Mouse (Mus musculus) left cerebral cortex, adult 18-20 months (tissue): ENCODE measurements around the gene Fmnl1. TPM values are rescaled to one million over a fixed set of nuclear protein-coding genes. Genes with fewer than 3 reads are reported as not detected.

ENCODE experiments used
- DNase-seq, 2 experiments: peaks; one replicate each; pipeline ENCODE4 v3.0.0; 2021 to 2022; ENCODE audit warnings: low spot score in 2 of 2, mixed read lengths in 1 of 2
- total RNA-seq, 2 experiments: library from RNA; stranded (reverse); gene quantifications; 2 replicates each; pipeline ENCODE4 v1.2.3; 2021

The Fmnl1 gene
- total RNA-seq, 2 experiments from 2014 or later, result 169 to 206 TPM

DNA sequence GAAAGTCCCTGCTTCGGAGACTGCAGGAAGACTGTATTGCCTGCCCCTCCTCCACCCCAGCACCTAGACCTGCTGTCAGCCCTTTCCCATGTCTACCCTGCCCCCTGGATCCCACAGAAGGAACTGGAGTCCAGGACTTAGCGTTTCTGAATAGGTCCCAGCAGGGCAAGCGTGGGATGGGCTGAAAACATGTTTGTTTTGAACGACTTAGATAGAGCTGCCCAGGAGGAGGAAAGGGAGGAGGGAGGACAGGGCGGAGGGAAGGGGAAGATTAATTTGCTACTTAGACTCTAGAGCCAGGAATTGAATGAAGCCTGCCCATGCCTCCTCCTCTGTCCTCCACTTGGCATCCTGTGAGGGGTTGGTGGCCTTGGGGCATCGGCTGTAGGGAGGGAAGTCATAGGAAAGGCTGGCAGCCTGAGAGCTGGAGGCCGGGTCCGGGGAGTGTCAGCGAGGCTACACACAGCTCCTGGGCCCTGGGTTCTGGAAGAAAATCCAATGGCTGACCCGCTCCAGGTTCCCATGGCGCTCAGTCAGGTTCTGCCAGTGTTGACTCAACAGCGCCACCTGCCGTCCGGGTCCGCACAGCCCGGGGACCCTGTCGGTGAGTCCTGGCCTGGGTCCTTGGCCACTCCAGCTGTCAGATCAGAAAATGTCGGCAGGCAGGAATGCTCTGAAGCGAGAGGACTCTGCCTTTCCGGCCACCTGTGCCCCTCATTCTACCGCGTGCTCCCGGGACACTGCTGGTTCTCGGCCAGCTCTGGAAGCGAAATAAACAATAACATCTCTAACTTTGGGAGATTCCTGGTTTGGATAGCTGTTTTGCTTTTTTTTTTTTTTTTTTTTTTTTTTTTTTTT lies 12.1 kb upstream of the Fmnl1 start:
- peak; percentile 95 to 96 for DNase-seq

- no peak for DNase-seq
Observed at GRCm38 (mm10) chr11:103160738-103161137, 10.2 kb upstream of the Fmnl1 start.

DNA sequence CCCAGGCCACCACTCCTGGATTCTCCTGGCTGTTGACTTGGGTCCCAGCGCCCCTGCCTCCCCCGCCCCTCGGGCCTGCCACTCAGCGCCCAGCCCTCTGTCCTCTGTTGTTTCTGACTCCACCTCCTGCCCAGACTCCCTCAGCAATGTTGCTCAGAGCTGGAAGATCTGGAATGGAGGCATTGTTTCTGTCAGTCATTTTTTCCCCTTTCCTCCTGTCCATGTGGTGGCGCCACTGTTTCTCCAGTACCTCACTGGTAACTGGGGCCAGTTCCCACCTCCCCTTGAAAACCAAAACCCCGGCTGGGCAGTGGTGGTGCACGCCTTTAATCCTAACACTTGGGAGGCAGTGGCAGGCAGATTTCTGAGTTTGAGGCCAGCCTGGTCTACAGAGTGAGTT lies 9.5 kb upstream of the Fmnl1 start:
- DNase-seq, result no peak

DNA sequence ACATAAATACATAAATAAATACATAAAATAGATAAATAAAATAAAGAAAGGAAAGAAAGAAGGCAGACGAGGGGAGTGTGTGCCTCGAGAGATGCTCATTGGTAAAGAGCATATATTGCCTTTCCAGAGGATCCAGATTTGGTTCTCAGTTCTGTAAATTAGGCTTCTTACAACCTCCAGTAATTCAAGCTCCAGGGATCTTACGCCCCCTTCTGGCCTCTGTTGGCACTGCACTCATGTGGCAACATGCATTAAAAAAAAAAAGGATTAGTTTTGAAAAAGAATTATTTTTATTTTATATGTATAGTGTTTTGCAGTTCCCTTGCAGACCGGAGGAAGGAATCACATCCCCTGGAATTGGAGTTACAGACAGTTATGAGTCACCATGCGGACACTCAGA lies 8.8 kb upstream of the Fmnl1 start:
- DNase-seq, result no peak

DNA sequence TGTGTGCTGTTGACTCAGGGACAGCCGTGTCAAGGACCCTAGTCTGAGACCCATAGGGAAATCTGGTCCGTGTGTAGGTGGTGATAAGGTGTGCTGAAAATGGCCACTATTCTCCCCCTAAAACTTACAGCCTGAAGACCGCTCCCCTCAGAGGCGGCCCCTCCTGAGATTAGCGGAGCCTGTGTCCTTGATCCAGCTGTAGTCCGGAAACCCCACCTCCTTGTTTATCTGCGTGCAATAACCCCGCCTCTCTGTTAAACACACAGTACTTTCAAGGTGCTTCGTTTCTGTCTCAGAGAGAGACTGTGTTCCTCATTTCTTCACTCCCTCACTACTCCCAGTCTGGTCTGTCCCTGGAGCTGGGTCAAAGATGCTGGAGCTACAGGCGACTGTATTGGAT lies 6.5 kb upstream of the Fmnl1 start:
- no peak for DNase-seq

GRCm38 (mm10) chr11:103168690-103169390 lies 2.1 kb upstream of the Fmnl1 start:
- DNase-seq, result peak; percentile 77 to 78

- DNase-seq, result no peak
Observed at GRCm38 (mm10) chr11:103169664-103170063, 1.2 kb upstream of the Fmnl1 start.

DNA sequence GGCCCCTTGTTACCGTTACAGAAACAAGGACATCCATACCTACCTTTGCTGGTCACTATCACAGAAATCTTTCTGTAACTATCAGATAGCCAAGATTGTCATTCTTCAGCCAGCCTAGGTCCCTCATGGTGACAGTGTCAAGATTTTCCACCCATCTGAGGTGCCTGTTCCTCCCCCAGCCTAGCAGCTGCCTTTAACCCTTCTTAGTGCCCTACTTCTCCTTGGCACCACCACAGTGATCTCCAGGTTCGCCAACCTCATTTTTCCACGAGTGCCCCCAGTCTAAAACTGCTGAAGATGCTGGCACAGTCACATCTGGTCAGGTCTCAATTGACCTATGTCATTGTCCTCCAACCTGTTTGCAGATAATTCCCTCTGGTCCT lies 805 bp upstream of the Fmnl1 start:
- no peak for DNase-seq

DNA sequence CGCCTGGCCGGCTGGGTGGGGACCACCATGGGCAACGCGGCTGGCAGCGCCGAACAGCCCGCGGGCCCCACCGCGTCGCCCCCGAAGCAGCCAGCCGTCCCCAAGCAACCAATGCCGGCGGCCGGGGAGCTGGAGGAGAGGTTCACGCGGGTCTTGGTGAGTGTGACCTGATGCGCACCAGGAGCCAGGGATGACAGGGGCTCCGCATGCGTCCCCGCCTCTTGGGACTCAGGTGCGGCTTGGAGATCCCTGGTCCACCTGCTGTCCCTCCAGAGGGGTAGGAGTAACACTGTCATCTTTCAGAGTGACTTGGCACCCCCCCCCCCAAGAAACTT lies 346 bp downstream of the Fmnl1 start:
- DNase-seq, result no peak

DNA sequence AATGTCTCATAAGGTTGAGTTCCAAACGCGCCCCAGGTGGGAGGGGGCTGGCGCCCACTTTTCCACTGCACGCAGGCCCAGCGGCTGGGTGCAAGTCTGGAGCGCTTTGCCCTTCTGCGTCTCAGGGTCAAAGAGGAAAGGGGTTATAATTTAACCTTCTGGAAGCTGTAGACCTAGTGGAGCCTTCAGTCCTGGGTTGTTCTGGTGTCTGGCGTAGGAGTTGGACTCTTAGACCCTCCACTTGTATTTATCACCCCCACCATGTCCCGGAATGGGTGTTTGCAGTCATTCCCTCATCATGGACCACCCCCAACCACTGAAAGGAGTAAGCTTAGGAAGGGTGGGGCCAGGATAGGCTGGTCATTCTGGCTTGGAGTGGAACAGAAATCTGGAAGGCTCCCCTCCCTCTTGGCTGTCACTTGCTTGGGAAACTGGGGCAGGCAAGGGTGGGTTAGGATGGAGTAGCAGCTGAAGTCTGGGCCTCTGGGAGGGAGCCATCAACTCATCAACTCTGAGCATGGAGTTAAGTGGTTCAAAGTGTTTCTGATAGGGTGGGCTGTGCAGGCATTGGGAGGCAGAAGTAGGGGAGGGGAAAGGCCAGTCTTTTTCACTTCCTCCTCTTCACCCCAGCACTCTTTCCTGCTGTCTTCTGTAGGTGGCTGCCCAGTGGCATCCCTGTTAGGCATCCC lies 940 bp downstream of the Fmnl1 start:
- no peak for DNase-seq

- DNase-seq, result no peak
Observed at GRCm38 (mm10) chr11:103172392-103173040, 1.6 kb downstream of the Fmnl1 start.

GRCm38 (mm10) chr11:103173041-103173770 lies 2.3 kb downstream of the Fmnl1 start:
- no peak for DNase-seq

- DNase-seq, result peak; percentile 58 to 69
Observed at GRCm38 (mm10) chr11:103173771-103174344, 3.0 kb downstream of the Fmnl1 start.

DNA sequence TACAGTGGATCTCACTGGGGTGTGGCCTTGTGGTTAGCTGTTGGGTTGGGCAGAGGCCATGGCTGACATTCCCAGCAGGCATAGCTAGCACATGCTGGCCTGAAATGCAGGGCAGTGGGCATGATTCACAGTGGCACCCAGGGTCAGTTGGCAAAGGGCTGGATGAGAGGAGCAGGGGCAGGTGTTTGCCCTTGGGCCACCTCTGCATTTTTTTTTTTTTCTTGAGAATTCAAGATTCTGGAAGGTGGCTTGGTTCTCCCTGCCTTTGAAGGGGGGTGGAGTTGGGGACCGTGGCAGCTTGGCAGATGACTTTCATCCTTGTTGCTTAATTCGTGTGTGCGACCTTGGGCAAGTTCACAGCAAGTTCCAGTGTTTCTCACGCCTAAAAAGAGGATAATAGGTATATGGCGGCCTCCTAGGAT lies 3.5 kb downstream of the Fmnl1 start:
- no peak for DNase-seq

DNA sequence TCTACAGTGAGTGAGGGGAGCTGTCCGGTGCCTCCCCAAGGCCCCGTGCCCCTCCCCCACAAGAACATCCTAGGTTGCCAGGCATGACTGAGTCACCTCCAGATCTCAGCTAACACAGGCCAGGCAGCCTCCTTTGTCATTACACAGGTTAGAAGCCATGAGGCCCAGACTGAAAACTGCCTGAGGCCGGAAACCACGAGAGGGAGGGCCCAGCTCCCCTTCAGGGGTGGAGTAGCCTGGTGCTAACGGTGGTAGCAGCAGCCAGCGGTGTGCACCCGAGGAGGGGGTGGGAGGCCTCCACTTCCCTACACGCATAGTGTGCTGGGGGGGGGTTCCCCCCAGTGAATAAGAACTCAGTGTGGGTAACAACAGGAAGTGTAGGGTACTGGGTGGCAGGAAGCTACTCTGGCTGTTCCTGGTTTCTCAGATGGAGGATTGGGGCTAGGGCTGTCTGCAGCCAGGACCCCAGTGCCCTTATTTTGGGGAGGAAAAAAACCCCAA lies 4.0 kb downstream of the Fmnl1 start:
- DNase-seq, result no peak

GRCm38 (mm10) chr11:103175688-103176442 lies 5.0 kb downstream of the Fmnl1 start:
- DNase-seq, result no peak

- DNase-seq, result no peak
Observed at GRCm38 (mm10) chr11:103176510-103176909, 5.6 kb downstream of the Fmnl1 start.

GRCm38 (mm10) chr11:103177216-103177615 lies 6.3 kb downstream of the Fmnl1 start:
- no peak for DNase-seq

DNA sequence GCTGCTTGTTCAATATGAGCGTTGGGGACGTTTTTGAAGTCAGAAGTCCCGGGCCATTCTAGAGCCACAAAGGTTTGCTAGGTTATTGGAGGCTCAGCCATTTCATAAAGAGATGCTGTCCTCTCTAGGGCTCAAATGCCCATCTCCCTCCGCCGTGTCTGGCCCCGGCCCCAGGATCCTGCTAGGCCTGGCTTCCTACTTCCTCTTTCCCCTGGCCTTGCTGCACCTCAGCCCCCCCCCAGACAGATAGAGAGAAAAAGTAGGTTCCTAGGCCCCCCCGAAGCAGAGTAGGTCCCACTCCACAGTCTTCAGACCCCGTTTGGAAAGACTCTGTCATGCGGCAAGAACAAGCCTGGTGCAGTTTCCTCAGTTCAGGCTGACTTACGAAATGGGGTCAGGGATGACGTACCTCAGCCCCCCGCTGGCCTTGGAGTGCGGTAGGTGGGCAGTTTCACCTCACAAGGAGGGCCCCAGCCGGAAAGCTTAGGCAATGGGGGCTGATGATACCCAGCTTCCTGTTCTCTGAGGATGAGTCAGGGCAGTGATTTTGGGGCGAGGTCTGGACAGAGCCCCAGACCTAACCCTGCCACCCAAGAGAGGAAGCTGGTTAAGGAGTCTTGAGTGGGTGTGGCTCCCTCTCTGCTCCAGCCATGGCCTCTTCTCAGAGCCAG lies 7.0 kb downstream of the Fmnl1 start:
- no peak for DNase-seq
